Mouse (Mus musculus) c-Kit-positive CD71-positive TER-119-negative erythroid progenitor cells, embryonic 14.5 days (primary cell): ENCODE results near the gene Gm11559.
"Not testable (repeated sequence)": the region's sequence is repeated elsewhere in the genome, so short reads cannot be mapped to it uniquely, and the experiment has no call there.

Experiments used
- DNase-seq: peaks from one replicate; pipeline ENCODE4 v3.0.0-alpha.2; 2013; ENCODE audit warnings: low read depth

The Gm11559 gene

DNA sequence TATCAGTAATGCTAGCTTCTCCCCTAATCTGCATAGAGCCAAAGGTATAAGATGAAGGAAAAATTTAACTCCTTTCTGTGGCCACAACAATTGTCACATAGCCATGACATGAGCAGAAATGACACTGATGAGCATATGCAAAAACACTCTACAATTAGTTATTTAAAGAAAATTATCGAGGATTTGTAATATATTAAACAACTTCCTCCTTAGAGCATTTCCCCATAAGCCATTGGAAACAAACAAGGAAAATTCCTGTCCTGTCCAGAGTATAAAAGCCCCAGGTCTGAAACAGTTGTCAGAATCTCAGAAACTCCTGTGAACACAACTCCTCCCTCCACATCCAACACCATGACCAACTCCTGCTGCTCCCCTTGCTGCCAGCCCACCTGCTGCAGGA is at the start of gene Gm11559:
Gm11559 (plus strand) TSS at position 301 of the 400 bp plus-strand sequence.
- DNase-seq = not testable (repeated sequence)

DNA sequence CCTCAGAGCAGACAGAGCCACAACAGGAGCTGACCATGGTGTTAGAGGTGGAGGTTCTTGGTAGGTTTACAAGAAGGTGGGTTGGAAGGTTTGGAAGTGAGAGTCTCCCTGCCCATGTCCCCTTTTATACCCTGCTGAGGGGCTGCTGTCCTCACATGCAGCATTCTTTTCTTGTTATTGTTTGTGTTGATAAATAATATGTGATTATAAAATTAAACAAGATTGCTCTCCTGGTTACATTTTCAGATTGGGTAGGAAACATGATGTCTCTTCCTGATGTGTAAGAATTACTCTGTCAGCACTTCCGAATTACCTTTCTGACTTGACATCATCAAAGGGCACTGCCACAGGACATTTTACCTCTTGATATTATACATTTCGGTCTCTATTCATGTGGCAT is 48.7 kb upstream of the Gm11559 start, which contains the start of gene Gm11564:
Gm11564 (minus strand) TSS at position 101 of the 400 bp plus-strand sequence.
- DNase-seq = not testable (repeated sequence)

DNA sequence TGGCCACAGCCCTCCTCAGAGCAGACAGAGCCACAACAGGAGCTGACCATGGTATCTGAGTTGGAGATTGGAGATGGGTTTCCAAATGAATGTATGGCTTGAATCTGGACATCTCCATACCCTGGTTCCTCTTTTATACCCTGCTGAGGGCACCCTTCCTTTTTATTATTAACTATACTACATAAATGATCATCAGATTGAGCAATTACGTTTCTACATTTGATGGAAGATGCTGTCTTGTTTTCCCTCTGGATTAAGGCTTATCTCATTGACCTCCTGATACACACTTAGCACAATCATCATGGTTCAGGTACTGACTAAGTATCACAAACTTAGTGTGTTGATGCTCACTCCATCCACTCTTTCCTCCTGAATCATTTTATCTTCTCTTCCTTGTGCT is 26.3 kb upstream of the Gm11559 start, which contains the start of gene 2300003K06Rik:
2300003K06Rik (minus strand) TSS at position 101 of the 400 bp plus-strand sequence.
- DNase-seq = no peak

DNA sequence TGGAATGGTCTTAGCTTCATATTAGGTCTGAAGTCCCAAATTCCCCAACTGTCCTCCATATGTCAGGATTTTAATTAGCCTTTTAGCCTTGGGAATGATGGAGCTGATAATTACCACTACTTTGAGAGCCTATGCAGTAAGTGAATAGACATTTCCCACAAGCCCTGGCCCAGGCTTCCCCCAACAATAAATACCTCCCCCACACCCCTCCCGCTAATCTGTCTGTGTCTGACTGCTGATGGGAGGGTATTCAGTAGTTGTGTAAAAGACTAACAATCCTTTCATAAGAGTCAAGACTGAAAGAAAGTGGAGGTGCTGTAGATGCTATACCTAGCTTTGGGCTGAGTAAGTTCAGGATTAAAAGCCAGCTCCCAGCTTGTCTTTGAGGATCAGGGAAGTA is 22.1 kb upstream of the Gm11559 start:
- no peak for DNase-seq

DNA sequence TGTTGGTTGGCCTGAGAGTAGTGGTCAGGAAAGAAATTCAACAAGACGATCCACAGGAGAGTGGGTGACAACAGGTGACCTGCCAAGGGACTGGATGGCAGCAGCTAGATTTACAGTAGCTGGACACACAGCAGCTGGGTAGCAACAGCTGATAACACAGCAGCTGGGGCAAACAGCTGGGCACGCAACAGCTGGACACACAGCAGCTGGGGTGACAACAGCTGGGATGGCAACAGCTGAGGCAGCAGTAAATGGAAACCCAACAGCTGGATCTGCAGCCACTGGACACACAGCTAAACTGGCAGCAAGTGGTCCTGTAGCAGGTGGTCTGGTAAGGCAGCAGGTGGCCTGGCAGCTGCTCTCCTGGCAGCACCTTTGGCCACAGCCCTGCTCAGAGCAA is 17.5 kb upstream of the Gm11559 start:
- DNase-seq = no peak

DNA sequence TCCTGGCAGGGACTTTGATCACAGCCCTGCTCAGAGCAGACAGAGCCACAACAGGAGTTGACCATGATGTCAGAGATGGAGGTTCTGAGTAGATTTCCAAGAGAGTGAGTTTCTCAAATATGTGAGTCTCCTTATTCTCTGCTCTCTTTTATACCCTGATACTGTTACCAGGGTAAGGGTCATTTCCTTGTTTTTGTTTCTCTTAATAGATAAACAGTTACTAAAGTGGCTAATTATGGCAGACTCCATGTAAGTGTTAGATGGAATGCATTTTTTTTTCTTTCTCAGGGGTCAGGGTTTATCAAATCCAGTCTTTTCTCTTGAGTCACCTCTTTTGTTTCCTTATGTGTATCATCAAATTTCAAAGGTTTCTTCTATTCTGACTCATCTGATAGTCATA is 12.8 kb upstream of the Gm11559 start, which contains the start of gene Krtap4-16:
Krtap4-16 (minus strand) TSS at position 101 of the 400 bp plus-strand sequence.
- no peak for DNase-seq

DNA sequence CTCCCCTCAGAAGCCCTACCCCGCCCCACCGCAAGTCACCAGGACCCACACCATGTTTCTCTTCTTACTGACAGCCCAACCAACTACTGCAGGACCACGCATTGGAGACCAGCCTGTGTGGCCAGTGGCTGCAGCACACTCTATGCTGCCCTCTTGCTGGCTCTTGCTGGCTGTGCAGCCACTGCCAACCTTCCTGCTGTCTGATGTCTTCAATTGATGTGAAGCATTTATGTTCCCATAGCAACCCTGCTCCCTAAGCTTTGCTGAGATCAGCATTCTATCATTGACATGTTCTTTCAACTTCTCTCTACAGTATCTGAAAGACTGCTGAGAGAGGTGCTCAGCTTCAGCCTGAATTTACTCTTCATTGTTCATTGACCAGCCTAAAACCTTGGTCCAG is 10.2 kb upstream of the Gm11559 start:
- DNase-seq = no peak

DNA sequence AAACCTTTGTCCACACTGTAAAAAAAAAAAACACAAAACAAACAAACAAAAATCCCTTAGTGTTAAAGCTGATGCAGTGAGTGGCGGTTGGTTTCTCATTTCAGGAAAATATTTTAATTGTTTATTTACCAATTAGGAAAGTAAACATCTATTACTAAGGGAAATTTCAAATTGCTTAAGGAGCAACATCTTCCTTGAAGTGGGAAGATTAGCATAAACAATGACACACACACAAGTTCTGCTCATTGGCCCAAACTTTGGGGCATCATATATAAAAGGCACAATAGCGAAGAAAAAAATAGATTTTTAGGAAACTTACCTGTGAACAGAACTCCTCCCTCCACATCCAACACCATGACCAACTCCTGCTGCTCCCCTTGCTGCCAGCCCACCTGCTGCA is 6.7 kb upstream of the Gm11559 start, which contains the start of gene Gm11568:
Gm11568 (plus strand) TSS at position 301 of the 400 bp plus-strand sequence.
- DNase-seq = no peak

DNA sequence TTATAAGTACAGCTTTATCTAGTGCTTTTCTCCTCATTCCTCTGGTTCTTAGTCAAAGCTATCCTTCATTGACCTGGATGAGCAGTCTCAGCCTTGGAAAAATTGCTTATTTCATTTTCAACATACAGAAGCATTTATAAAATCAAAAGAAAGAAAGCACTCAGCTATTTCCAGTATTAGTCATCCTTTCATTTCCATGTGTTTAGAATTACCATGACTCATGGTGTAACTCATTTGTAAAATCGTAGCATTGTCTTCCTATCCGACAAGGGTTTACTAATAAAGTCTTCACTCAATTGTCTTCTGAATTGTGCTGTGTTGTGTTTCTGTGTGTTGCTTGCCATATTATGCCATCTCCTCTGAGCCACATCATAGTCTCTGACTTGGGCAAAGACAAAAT is 5.5 kb upstream of the Gm11559 start:
- DNase-seq = no peak

DNA sequence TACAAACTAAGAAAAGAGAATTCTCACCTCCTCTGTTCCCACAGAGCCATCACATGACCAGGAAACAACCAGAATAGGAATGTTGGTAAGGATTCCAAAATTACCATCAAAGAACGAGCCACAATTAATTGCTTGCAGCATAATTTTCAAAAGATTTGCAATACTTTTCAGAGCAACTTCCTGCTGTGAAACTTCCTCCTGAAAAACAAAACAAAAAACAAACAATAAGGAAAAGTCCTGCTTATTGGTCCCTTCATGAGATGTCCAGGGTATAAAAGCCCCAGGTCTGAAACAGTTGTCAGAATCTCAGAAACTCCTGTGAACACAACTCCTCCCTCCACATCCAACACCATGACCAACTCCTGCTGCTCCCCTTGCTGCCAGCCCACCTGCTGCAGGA is 8.8 kb downstream of the Gm11559 start, which contains the start of gene Krtap9-1:
Krtap9-1 (plus strand) TSS at position 301 of the 400 bp plus-strand sequence.
- DNase-seq = not testable (repeated sequence)

DNA sequence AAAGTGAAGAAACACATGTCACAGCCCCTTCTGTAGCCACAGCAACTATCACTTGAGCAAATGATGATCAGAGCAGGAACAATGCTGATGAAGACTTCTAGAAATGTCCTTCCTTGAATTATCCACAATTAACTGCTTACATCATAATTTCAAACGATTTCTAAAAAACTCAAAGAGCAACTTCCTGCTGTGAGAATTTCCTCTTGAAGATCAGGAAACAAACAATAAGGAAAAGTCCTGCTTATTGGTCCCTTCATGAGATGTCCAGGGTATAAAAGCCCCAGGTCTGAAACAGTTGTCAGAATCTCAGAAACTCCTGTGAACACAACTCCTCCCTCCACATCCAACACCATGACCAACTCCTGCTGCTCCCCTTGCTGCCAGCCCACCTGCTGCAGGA is 14.6 kb downstream of the Gm11559 start, which contains the start of gene Gm11567:
Gm11567 (plus strand) TSS at position 301 of the 400 bp plus-strand sequence.
- not testable (repeated sequence) for DNase-seq

DNA sequence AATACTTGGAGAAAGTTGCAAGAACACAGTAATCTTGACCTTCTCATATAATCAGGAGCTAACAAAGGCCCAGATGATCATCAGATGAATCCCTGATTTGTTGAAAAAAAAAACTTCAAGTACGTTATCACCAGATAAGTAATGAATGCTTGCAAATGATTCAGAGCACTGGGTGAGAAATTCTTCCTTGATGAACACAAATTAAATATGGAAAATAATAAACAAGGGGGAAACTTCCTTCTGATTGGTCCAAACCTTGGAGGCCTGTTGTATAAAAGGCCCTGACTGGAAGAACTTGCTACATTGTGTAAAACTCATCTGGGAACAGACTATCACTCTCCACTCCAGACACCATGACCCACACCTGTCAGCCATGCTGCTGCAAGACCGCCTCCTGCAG is 43.3 kb downstream of the Gm11559 start, which contains the start of gene Krtap31-1:
Krtap31-1 (plus strand) TSS at position 301 of the 400 bp plus-strand sequence.
- no peak for DNase-seq

DNA sequence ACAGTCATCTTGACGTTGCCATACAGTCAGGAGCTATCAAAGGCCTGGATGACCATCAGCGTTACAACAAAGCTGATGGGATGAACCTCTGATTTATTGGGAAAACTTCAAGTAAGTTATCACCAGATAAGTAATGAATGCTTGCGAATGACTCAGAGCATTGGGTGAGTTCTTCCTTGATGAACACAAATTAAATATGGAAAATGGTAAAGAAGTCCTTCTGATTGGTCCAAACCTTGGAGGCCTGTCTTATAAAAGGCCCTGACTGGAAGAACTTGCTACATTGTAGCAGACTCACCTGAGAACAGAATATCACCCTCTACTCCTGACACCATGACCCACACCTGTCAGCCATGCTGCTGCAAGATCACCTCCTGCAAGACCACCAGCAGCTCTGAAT is 50.2 kb downstream of the Gm11559 start, which contains the start of gene Gm11565:
Gm11565 (plus strand) TSS at position 301 of the 400 bp plus-strand sequence.
- no peak for DNase-seq
